Mouse (Mus musculus) gastrocnemius, postnatal 36 days (tissue): Measurements from ENCODE around the gene Trp53i13. TPM values are rescaled to one million over a fixed set of nuclear protein-coding genes. Genes with fewer than 3 reads are reported as not detected.
"Not testable (repeated sequence)": the region's sequence is repeated elsewhere in the genome, so short reads cannot be mapped to it uniquely, and the experiment has no call there.

ENCODE experiments used
- DNase-seq, 2 experiments: peaks; one replicate each; pipeline ENCODE4 v3.0.0; 2022
- intact Hi-C: fragments of 180-260 bp; cut with DNase I; formaldehyde crosslinking; loops from one replicate; pipeline ENCODE4 v1.15.1; 2025
- long read RNA-seq, 2 experiments: library from polyadenylated mRNA; stranded (forward); transcript quantifications; one replicate each; pipeline ENCODE4 v2.0.0; 2021
- total RNA-seq, 2 experiments: library from RNA; stranded (reverse); gene quantifications; 2 replicates each; pipeline ENCODE4 v1.2.3; 2021

The Trp53i13 gene
- 1 to 10 TPM; 2.9 to 3.6 TPM for total RNA-seq
- long read RNA-seq, experiment 1, transcript Trp53i13-201 (7 exons, 1,463 nt): major isoform, 8 of 14 reads
- long read RNA-seq, experiment 1, partial matches to known transcripts: 2 of 14 reads
- long read RNA-seq, experiment 1, other reads (novel, unspliced or antisense): 4 of 14 reads
- long read RNA-seq, experiment 2, partial matches to known transcripts: 2 of 9 reads
- long read RNA-seq, experiment 2, other reads (novel, unspliced or antisense): 3 of 9 reads

GRCm38 (mm10) chr11:77515637-77516552 lies at the start of gene Trp53i13:
Gene Trp53i13, minus strand, starts transcription at chr11:77515980.
- DNase-seq: peak in 1 of 2 experiments; percentile 19
- intact Hi-C loops: no loop called here

- intact Hi-C loops: no loop called here
- DNase-seq: no peak
Observed at GRCm38 (mm10) chr11:77545261-77545660, 29.5 kb upstream of the Trp53i13 start.

GRCm38 (mm10) chr11:77532202-77532846 lies 16.5 kb upstream of the Trp53i13 start:
- intact Hi-C loops: no loop called here
- DNase-seq: no peak

- DNase-seq: no peak
- intact Hi-C loops: no loop called here
Observed at GRCm38 (mm10) chr11:77530862-77531261, 15.1 kb upstream of the Trp53i13 start.

GRCm38 (mm10) chr11:77529644-77530043 lies 13.9 kb upstream of the Trp53i13 start:
- intact Hi-C loops: no loop called here
- no peak for DNase-seq

GRCm38 (mm10) chr11:77528420-77528819 lies 12.6 kb upstream of the Trp53i13 start:
- DNase-seq, intact Hi-C loops: not testable (repeated sequence)

GRCm38 (mm10) chr11:77525804-77526486 lies 10.2 kb upstream of the Trp53i13 start:
- intact Hi-C loops: no loop called here
- DNase-seq: no peak

- intact Hi-C loops: no loop called here
- DNase-seq: peak in 1 of 2 experiments; percentile 28
Observed at GRCm38 (mm10) chr11:77520601-77521529, 5.1 kb upstream of the Trp53i13 start.

GRCm38 (mm10) chr11:77519043-77519442 lies 3.3 kb upstream of the Trp53i13 start, which contains the start of gene Gm10392:
Gene Gm10392, minus strand, starts transcription at chr11:77519198.
- intact Hi-C loops: no loop called here

GRCm38 (mm10) chr11:77518051-77518798 lies 2.4 kb upstream of the Trp53i13 start:
- intact Hi-C loops: no loop called here
- DNase-seq: no peak

More at GRCm38 (mm10) chr11:77519043-77519442, 3.3 kb upstream of the Trp53i13 start, which contains the start of gene Gm10392:
- peak in 1 of 2 experiments; percentile 5 for DNase-seq

- intact Hi-C loops: no loop called here
- DNase-seq: no peak
Observed at GRCm38 (mm10) chr11:77516553-77517425, 1.0 kb upstream of the Trp53i13 start.

GRCm38 (mm10) chr11:77514832-77515636 lies 746 bp downstream of the Trp53i13 start, which contains the start of gene Abhd15:
Gene Abhd15, plus strand, starts transcription at chr11:77515121.
- intact Hi-C loops: loop anchor here (5.0 kb wide), 1 partner anchor 112 kb away; no protein-coding TSS in a partner anchor
- peak; percentile 73 to 75 for DNase-seq

GRCm38 (mm10) chr11:77514281-77514831 lies 1.4 kb downstream of the Trp53i13 start:
- intact Hi-C loops: loop anchor here (5.0 kb wide), 1 partner anchor 113 kb away; no protein-coding TSS in a partner anchor
- no peak for DNase-seq

- intact Hi-C loops: loop anchor here (2.0 to 5.0 kb wide), 2 partner anchors 23 to 114 kb away; no protein-coding TSS in a partner anchor
- peak; percentile 5 to 26 for DNase-seq
Observed at GRCm38 (mm10) chr11:77513811-77514170, 2.0 kb downstream of the Trp53i13 start.

GRCm38 (mm10) chr11:77512891-77513810 lies 2.6 kb downstream of the Trp53i13 start:
- intact Hi-C loops: loop anchor here (2.0 to 5.0 kb wide), 2 partner anchors 22 to 114 kb away; no protein-coding TSS in a partner anchor
- DNase-seq: peak; percentile 78 to 82
